Mouse (Mus musculus) hindbrain, embryonic 16.5 days (tissue): ENCODE measurements around the gene Atrnl1. TPM values are rescaled to one million over a fixed set of nuclear protein-coding genes. Genes with fewer than 3 reads are reported as not detected.

ENCODE experiments used
- ATAC-seq: fragments of 200-750 bp; cut with Nextera tagmentation; 2 replicates; pipeline ENCODE4 v1.8.0; 2017; ENCODE audit warnings: moderate TSS enrichment, moderate library complexity
- H3K27ac ChIP-seq: fragments of 300-500 bp; sonication (generic); 2 replicates; pipeline ENCODE4 v1.5.1; 2014; ENCODE audit warnings: low read depth, mild to moderate bottlenecking, control low read depth, low read length, moderate library complexity
- H3K27me3 ChIP-seq: fragments of 300-500 bp; sonication (generic); replicated peaks from 2 replicates; pipeline ENCODE4 v1.6.1; 2014; ENCODE audit warnings: low read length; ENCODE audit not compliant: control insufficient read depth, insufficient read depth
- H3K36me3 ChIP-seq: fragments of 300-500 bp; sonication (generic); 2 replicates; pipeline ENCODE4 v1.6.1; 2014; ENCODE audit warnings: mild to moderate bottlenecking, low read length, moderate library complexity, mixed read lengths; ENCODE audit not compliant: control insufficient read depth, insufficient read depth
- H3K4me1 ChIP-seq: fragments of 300-500 bp; sonication (generic); 2 replicates; pipeline ENCODE4 v1.6.1; 2014; ENCODE audit warnings: low read depth, low read length; ENCODE audit not compliant: control insufficient read depth, insufficient read depth
- H3K4me2 ChIP-seq: fragments of 300-500 bp; sonication (generic); 2 replicates; pipeline ENCODE4 v1.6.1; 2014; ENCODE audit warnings: mild to moderate bottlenecking, low read length, control low read depth, moderate library complexity
- H3K4me3 ChIP-seq: fragments of 300-500 bp; sonication (generic); 2 replicates; pipeline ENCODE4 v1.5.1; 2014; ENCODE audit warnings: mild to moderate bottlenecking, low read length, control low read depth, moderate library complexity
- H3K9ac ChIP-seq: fragments of 300-500 bp; sonication (generic); 2 replicates; pipeline ENCODE4 v1.6.1; 2014; ENCODE audit warnings: low read depth, mild to moderate bottlenecking, control low read depth, low read length, moderate library complexity
- H3K9me3 ChIP-seq: fragments of 300-500 bp; sonication (generic); 2 replicates; pipeline ENCODE4 v1.6.1; 2014; ENCODE audit warnings: mild to moderate bottlenecking, low read length, moderate library complexity; ENCODE audit not compliant: control insufficient read depth
- WGBS: fragments of 180-500 bp; shearing (Covaris S2); extraction: QIAGEN DNeasy Blood & Tissue Kit; methylation state at CpG from one replicate; pipeline ENCODE4 v1.1.7; 2014; 5-methylcytosine and 5-hydroxymethylcytosine counted together
- polyA plus RNA-seq: library from polyadenylated mRNA; unstranded; fragments of >200 nt; fragmentation: Nextera tagmentation; extraction: Ambion mirVana; gene quantifications from 2 replicates; pipeline ENCODE4 v1.2.1, GENCODE M21; 2015

Gene Atrnl1
- polyA plus RNA-seq, 1 experiment from 2014 or later, result 5.3 TPM

GRCm38 (mm10) chr19:57816221-57816996 lies 205.6 kb downstream of the Atrnl1 start:
- Histone ChIP-seq H3K4me1 (no peaks in the 10 kb centered on the region), H3K4me2 (0 out of 2 replicates have a peak overlapping the region, but pooled peaks have one; percentile 12), H3K4me3 (no peak overlapping the region), H3K9ac (no peak overlapping the region), H3K9me3 (no peaks in the 10 kb centered on the region), H3K27me3 (no peaks in the 10 kb centered on the region), H3K27ac (no peak overlapping the region), H3K36me3 (no peaks in the 10 kb centered on the region)
- 74% methylated on average over 17 of the region's 17 CpGs for WGBS
- ATAC-seq, result peak; percentile 73

GRCm38 (mm10) chr19:57817736-57818135 lies 206.9 kb downstream of the Atrnl1 start:
- 58% methylated on average over 11 of the region's 11 CpGs for WGBS
- ATAC-seq, result no peak
- H3K4me1 ChIP-seq, result no peaks in the 10 kb centered on the region

GRCm38 (mm10) chr19:57823446-57823845 lies 212.6 kb downstream of the Atrnl1 start:
- 90% methylated on average over 4 of the region's 4 CpGs for WGBS
- Histone ChIP-seq H3K27ac (no peak overlapping the region), H3K27me3 (no peaks in the 10 kb centered on the region)

More at GRCm38 (mm10) chr19:57817736-57818135, 206.9 kb downstream of the Atrnl1 start:
- Histone ChIP-seq H3K4me3 (no peak overlapping the region), H3K27me3 (no peaks in the 10 kb centered on the region), H3K27ac (no peak overlapping the region), H3K9me3 (no peaks in the 10 kb centered on the region), H3K4me2 (no peak overlapping the region), H3K9ac (no peak overlapping the region), H3K36me3 (no peaks in the 10 kb centered on the region)

GRCm38 (mm10) chr19:57825271-57826207 lies 214.7 kb downstream of the Atrnl1 start:
- H3K4me3 ChIP-seq, result no peak overlapping the region
- no peak overlapping the region for H3K9ac ChIP-seq

More at GRCm38 (mm10) chr19:57823446-57823845, 212.6 kb downstream of the Atrnl1 start:
- Histone ChIP-seq H3K4me3 (no peak overlapping the region), H3K4me2 (no peak overlapping the region), H3K36me3 (no peaks in the 10 kb centered on the region), H3K4me1 (no peaks in the 10 kb centered on the region), H3K9me3 (no peaks in the 10 kb centered on the region), H3K9ac (no peak overlapping the region)
- ATAC-seq, result no peak

GRCm38 (mm10) chr19:57833083-57833482 lies 222.2 kb downstream of the Atrnl1 start:
- no peaks in the 10 kb centered on the region for H3K36me3 ChIP-seq
- no peak overlapping the region for H3K27ac ChIP-seq
- H3K4me3 ChIP-seq, result no peak overlapping the region
- no peaks in the 10 kb centered on the region for H3K4me1 ChIP-seq
- no peaks in the 10 kb centered on the region for H3K27me3 ChIP-seq
- no peaks in the 10 kb centered on the region for H3K9me3 ChIP-seq
- H3K9ac ChIP-seq, result no peak overlapping the region
- H3K4me2 ChIP-seq, result no peak overlapping the region
- WGBS, result 92% methylated on average over 7 of the region's 7 CpGs
- ATAC-seq, result no peak

More at GRCm38 (mm10) chr19:57825271-57826207, 214.7 kb downstream of the Atrnl1 start:
- ATAC-seq, result no peak
- Histone ChIP-seq H3K27me3 (no peaks in the 10 kb centered on the region), H3K36me3 (no peaks in the 10 kb centered on the region), H3K27ac (no peak overlapping the region), H3K9me3 (no peaks in the 10 kb centered on the region), H3K4me2 (no peak overlapping the region), H3K4me1 (no peaks in the 10 kb centered on the region)
- WGBS, result 86% methylated on average over 13 of the region's 13 CpGs

- H3K4me1 ChIP-seq, result no peaks in the 10 kb centered on the region
- H3K9me3 ChIP-seq, result no peaks in the 10 kb centered on the region
- no peak overlapping the region for H3K27ac ChIP-seq
- no peak overlapping the region for H3K4me3 ChIP-seq
- no peak overlapping the region for H3K4me2 ChIP-seq
- no peak overlapping the region for H3K9ac ChIP-seq
- no peaks in the 10 kb centered on the region for H3K36me3 ChIP-seq
- no peaks in the 10 kb centered on the region for H3K27me3 ChIP-seq
- no peak for ATAC-seq
- WGBS, result 51% methylated on average over 6 of the region's 6 CpGs
These were observed 227.0 kb downstream of the Atrnl1 start for GRCm38 (mm10) chr19:57837882-57838281.

GRCm38 (mm10) chr19:57838546-57838945 lies 227.7 kb downstream of the Atrnl1 start:
- H3K4me3 ChIP-seq, result no peak overlapping the region
- no peaks in the 10 kb centered on the region for H3K27me3 ChIP-seq
- no peak for ATAC-seq
- H3K27ac ChIP-seq, result no peak overlapping the region
- no peaks in the 10 kb centered on the region for H3K9me3 ChIP-seq
- H3K4me1 ChIP-seq, result no peaks in the 10 kb centered on the region
- H3K4me2 ChIP-seq, result no peak overlapping the region
- no peaks in the 10 kb centered on the region for H3K36me3 ChIP-seq
- H3K9ac ChIP-seq, result no peak overlapping the region
- 56% methylated on average over 9 of the region's 9 CpGs for WGBS

- H3K4me2 ChIP-seq, result no peak overlapping the region
- peaks cover 4% of the 10 kb centered on the region; the same call in 1 of the 2 replicates for H3K9me3 ChIP-seq
- no peaks in the 10 kb centered on the region for H3K36me3 ChIP-seq
- no peaks in the 10 kb centered on the region for H3K4me1 ChIP-seq
- ATAC-seq, result no peak
- 59% methylated on average over 7 of the region's 7 CpGs for WGBS
- H3K4me3 ChIP-seq, result no peak overlapping the region
- no peak overlapping the region for H3K27ac ChIP-seq
- no peaks in the 10 kb centered on the region for H3K27me3 ChIP-seq
- H3K9ac ChIP-seq, result no peak overlapping the region
These were observed 239.1 kb downstream of the Atrnl1 start for GRCm38 (mm10) chr19:57849915-57850314.

- no peak overlapping the region for H3K9ac ChIP-seq
- no peak overlapping the region for H3K4me2 ChIP-seq
- no peak overlapping the region for H3K27ac ChIP-seq
- no peak overlapping the region for H3K4me3 ChIP-seq
- H3K4me1 ChIP-seq, result 0 out of 2 replicates have a peak, but pooled peaks cover 2% of the 10 kb centered on the region
- no peaks in the 10 kb centered on the region for H3K9me3 ChIP-seq
- H3K36me3 ChIP-seq, result no peaks in the 10 kb centered on the region
- ATAC-seq, result no peak
- H3K27me3 ChIP-seq, result no peaks in the 10 kb centered on the region
- 88% methylated on average over 4 of the region's 4 CpGs for WGBS
These were observed 257.5 kb downstream of the Atrnl1 start for GRCm38 (mm10) chr19:57868350-57868749.
